Mouse (Mus musculus): ENCODE measurements around the gene Fblim1.
"Not testable (repeated sequence)": the region's sequence is repeated elsewhere in the genome, so short reads cannot be mapped to it uniquely, and the experiment has no call there.

The Fblim1 gene

DNA sequence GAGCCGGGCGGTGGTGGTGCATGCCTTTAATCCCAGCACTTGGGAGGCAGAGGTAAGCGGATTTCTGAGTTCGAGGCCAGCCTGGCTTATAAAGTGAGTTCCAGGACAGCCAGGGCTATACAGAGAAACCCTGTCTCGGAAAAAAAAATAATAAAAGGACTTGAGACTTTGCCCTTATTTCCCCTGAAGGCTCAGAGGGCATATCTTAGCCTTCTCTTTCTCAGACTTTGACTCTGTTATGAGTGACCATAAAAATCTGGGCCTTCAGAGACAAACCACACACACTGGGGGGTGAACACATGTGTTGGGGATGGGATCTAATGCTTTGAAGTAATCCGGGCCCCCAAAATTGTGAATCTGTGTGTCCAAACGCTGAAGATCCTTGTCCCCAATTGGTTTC lies 38.7 kb downstream of the Fblim1 start:
- not testable (repeated sequence) for DNase-seq (ENCODE audit: low read depth)

DNA sequence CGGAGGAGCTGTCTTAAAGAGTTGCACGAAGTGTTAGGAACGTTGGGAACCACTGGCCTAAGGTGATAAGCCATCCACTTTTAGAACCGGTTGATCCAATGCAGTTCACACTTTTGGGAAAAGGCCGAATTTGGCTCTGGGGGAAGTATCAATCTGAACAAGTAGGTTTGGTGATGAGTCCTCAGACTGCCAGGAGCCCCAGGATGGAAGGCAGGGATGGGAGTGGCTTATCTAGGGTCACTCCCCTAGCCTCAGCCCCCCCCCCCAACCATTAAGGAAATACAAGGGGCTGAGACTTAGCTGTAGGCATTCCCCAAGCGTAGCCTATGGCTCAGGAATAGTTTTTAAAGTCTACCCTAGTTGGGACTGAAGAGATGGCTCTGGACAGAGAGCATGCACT lies 39.7 kb downstream of the Fblim1 start:
- DNase-seq (ENCODE audit: low read depth): no peak

DNA sequence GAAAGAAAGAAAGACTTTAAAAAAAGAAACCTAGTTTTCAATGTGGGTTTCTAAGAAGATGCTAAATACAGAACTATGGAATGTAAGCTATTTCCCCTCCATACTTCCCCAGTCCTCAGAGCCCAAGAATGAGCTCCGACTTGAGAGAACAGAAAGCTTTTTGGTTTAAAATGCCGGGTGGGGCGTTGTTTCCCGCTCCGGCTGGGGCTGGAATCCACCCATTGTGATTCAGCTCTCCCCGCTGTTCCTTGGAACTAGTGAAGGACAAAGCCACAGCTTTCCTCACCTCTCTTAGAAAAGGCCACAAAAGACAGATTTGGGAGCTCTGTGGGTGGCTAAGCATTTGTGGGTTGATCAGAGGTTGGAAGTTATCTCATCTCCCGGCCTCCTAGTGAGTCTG lies 40.6 kb downstream of the Fblim1 start:
- no peak for DNase-seq (ENCODE audit: low read depth)

GRCm38 (mm10) chr4:141564660-141565059 lies 41.2 kb downstream of the Fblim1 start:
- DNase-seq (ENCODE audit: low read depth): no peak

GRCm38 (mm10) chr4:141564209-141564608 lies 41.7 kb downstream of the Fblim1 start:
- DNase-seq (ENCODE audit: low read depth): no peak

GRCm38 (mm10) chr4:141562281-141562680 lies 43.6 kb downstream of the Fblim1 start:
- DNase-seq (ENCODE audit: low read depth): no peak

GRCm38 (mm10) chr4:141561331-141561919 lies 44.5 kb downstream of the Fblim1 start:
- not testable (repeated sequence) for DNase-seq (ENCODE audit: low read depth)

GRCm38 (mm10) chr4:141559898-141560263 lies 46.0 kb downstream of the Fblim1 start:
- peak; percentile 89 for DNase-seq (ENCODE audit: low read depth)

DNA sequence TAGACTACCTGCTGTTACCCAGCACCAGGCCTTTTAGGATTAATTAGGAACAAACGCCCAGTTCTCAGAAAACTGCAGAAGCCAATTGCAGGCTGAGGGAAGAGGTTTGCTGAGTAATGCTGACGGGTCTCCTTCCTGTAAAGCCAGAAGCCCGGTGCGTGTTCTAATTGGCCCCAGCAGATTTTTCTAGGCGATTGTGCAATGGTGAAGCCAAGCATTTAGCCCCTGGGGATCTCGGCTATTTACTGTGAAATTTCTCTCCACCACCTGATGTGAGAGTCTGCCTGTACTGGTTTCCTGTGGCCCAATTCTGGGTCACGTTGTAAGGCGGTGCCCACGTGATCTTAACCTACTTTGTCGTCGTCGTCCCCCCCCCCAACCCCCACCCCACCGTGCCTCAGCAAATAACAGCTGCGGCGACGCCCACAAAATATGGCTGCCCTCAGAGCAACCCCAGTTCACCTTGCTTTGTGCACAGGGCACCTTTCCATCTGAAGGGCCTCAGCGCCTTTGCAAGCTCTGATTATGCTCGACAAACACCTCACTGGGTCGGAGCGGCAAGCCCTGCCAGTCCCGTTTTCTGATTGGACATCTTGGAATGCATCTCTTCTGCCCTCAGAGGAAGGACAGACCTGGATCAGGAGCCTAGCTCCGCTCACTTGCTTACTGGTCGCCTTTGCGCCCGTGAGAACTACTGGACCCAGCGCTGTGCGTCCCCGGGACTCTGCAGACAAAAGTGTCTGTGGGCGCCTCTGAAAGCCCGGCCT lies 46.6 kb downstream of the Fblim1 start:
- DNase-seq (ENCODE audit: low read depth): peak; percentile 88

DNA sequence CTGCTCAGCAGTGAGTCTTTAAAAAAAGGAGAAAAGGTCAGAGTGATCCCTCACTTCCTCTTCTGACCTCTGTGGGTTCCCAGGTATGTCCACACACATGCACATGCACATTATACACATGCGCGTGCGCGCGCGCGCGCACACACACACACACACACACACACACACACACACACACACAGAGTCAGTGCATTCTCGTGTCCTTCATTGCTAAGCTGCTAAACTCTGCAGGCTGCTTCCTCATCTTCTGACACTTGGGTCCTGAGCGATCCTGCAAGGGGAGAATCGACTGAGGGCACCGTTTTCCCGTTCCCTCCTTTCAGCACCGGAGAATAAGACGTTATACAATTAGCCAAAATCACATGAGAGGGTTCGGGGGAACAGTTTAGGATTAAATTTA lies 47.2 kb downstream of the Fblim1 start:
- DNase-seq (ENCODE audit: low read depth): peak; percentile 70

DNA sequence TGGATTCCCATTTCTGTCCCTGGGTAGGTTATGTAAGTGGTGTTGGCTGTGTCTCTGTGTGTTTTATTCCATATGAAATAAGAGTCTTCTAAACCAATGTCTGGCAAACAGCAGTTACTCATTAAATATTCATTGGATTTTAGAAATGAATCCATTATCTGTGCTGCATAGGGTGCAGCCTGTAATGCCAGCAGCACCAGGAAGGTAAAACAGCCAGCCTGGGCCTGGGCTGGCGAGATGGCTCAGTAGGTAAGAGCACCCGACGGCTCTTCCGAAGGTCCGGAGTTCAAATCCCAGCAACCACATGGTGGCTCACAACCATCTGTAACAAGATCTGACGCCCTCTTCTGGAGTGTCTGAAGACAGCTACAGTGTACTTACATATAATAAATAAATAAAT lies 49.7 kb downstream of the Fblim1 start:
- not testable (repeated sequence) for DNase-seq (ENCODE audit: low read depth)

- not testable (repeated sequence) for DNase-seq (ENCODE audit: low read depth)
These were observed 51.5 kb downstream of the Fblim1 start for GRCm38 (mm10) chr4:141554255-141554865.

DNA sequence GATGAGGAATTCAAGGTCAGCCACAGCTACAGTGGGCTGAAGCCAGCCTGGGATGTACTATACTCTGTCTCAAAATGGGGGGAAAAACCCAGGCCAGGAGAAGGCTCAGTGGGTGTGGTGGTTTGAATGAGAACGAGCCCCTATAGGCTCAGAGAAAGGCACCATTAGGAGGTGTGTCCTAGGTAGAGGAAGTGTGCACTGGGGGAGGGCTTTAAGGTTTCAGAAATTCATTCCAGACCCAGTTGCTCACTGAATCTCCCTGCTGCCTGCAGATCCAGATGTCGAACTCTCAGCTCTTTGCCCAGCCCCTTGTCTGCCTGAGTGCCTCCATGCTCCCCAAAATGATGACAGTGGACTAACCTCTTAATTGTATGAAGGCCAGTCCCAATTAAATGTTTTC lies 53.4 kb downstream of the Fblim1 start:
- peak; percentile 35 for DNase-seq (ENCODE audit: low read depth)

GRCm38 (mm10) chr4:141547299-141547698 lies 58.6 kb downstream of the Fblim1 start:
- no peak for DNase-seq (ENCODE audit: low read depth)

DNA sequence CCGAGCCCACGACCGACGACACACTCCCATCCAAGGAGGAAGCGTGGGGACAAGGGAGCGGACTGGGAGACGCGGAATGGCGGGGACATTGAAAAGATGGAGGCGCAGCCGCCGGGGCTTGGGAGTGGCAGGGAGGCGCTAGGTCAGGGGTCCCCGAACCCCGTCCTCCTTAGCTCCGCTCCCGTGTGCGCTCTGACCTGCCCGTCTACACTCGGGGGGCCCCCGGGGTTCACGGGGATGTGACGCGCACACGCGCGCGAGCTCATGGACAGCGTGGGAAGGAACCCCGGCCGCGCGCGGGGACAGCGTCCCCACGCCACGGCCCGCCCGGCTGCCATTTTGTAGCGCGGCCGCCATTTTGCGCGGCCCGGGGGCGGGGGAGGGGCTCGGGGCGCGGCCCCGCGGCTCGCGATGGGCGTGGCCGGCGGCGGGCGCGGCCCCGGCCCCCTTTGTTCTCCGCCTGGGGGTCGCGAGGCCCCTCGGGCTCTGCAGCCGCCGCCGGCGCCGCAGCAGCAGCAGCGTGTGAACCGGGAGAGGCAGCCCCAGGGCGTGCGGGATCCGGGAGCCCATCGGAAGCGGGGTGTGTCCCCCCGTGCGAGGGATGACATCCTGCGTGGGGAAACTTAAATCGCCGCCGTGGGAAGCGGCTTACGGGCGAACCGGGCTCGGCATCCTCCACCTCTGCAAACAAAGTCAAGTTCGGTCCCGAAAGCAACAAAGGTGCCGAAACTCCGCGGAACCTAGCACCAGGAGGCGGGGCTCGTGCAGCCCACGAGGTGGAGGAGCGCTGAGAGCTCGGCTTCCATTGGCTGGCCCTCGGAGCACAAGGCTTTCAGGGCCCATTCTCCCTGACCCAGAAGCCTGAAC lies 59.3 kb downstream of the Fblim1 start:
- peak; percentile 89 for DNase-seq (ENCODE audit: low read depth)

DNA sequence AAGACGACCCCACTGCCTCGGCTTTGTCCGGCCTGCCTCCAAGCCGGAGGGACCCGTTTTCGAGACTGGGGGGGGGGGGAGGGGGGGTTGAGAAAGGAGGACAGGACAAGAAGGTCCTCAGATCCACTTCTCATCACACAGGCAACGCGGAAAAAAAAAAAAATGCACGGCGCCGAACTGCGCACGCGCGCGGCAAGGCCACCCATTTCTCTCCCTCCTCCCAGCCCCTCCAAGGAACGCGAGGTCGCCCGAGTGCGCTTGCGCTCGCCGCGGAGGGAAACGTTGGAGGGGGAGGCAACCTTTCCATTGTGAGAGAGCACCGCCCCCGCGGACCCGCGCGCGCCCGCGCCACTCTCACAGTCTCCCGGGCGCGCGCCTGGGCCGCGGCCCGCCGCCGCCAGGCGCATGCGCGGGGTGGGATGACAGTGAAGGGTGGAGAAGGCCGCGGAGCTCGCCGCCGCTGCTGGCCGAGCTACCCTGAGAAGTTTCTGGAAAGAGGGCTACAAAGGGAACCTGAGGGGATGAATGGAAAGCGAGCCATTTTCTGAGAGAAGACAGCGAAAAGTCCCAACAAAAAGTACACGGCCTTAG lies 60.1 kb downstream of the Fblim1 start:
- DNase-seq (ENCODE audit: low read depth): peak; percentile 100

- no peak for DNase-seq (ENCODE audit: low read depth)
These were observed 60.7 kb downstream of the Fblim1 start for GRCm38 (mm10) chr4:141545071-141545742.

GRCm38 (mm10) chr4:141544536-141544935 lies 61.4 kb downstream of the Fblim1 start:
- DNase-seq (ENCODE audit: low read depth): no peak

- no peak for DNase-seq (ENCODE audit: low read depth)
These were observed 62.3 kb downstream of the Fblim1 start for GRCm38 (mm10) chr4:141543593-141543992.

DNA sequence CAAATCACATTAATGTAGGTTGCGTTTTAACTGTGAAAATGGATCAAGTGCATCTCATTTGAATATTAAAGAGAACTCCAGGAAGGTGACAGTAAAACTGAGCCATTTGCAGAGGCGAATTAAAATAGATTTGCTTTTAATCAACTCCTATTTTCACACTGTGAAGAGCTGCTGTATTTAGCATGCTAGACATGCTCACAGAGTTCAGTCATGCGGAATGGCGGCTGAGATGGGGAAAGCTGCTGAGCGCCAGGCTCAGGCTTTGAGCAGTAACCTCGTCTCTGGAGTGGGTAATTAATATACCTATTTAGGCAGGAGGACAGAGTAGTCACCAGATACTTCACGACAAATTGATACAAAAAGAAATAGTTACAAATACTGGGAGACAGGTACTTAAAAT lies 64.0 kb downstream of the Fblim1 start:
- DNase-seq (ENCODE audit: low read depth): no peak

DNA sequence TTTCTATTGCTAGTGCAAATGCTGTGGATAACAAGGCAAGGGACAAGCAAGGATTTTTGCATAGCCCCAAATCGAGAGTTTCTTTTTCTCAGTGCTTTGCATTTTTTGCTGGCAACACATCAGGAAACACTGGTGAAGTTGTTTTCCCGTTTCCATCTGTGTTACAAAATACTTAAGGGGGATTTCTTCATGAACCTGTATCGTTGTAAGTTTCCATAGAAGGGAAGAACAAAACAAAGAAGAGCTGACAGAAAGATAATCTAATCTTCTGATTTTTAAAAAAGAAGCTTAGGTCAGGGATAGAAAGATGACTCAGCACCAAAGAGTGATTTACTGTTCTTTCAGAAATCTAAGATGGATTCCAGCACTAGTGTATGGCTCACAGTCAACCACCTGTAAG lies 65.1 kb downstream of the Fblim1 start:
- DNase-seq (ENCODE audit: low read depth): no peak

All from naive thymus-derived CD4-positive, alpha-beta T cell, adult 2 months (primary cell).